Mouse (Mus musculus): Measurements from ENCODE around the gene Stoml2. TPM values are rescaled to one million over a fixed set of nuclear protein-coding genes. Genes with fewer than 3 reads are reported as not detected.

Gene Stoml2
- 100 to 1,000 TPM in 1 of 2 experiments, 10 to 100 TPM in 1; 94.7 to 103 TPM for total RNA-seq (2021)
- long read RNA-seq, experiment 1, transcript Stoml2-201 (10 exons, 1,874 nt), result major isoform, 128 of 145 reads
- long read RNA-seq, experiment 1, partial matches to known transcripts, result 5 of 145 reads
- long read RNA-seq, experiment 1, other reads (novel, unspliced or antisense), result 12 of 145 reads
- long read RNA-seq, experiment 2, transcript Stoml2-201 (10 exons, 1,874 nt), result major isoform, 108 of 117 reads
- long read RNA-seq, experiment 2, partial matches to known transcripts, result 7 of 117 reads
- long read RNA-seq, experiment 2, other reads (novel, unspliced or antisense), result 1 of 117 reads

DNA sequence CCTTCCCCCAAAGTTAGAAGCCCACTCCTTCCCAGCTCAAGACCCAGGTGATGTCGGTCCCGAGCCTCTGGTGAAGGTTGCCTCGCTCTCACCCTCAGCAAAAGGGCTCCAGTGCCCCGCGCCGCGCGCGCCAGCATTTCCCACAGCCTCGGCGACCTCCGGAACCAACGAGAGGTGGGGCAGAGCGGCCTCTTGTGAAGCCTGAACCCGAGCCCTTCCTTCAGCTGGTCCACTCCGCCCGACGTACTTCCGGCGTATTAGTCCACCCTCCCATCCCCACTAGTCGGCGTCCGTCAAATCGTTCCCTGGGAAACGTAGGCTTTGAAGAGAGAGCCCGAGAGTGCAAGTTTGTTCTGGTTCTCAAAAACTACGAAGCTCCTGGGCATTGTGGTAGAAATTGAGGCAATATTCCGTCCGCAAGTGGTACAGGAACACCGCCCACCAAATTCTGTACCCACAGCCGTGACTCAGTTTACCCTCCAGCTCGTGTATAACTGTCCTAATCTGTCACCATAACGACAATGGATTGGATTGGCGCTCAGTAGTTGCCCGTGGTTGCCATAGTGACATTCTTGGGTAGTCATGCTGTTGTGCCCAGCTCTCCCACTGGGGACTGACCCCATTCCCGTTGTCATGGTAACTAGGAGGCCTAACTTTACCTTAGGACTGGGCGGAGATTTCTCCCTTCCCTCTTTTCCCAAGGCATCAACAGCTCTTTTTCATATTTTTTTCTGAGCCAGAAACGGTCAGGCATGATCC, at the start of gene Stoml2:
Gene Stoml2 (minus strand): TSS at position 474 of the 759 bp plus-strand sequence.
- DNase-seq (ENCODE audit: low spot score in 2 of 2), result peak; percentile 77 to 91

DNA sequence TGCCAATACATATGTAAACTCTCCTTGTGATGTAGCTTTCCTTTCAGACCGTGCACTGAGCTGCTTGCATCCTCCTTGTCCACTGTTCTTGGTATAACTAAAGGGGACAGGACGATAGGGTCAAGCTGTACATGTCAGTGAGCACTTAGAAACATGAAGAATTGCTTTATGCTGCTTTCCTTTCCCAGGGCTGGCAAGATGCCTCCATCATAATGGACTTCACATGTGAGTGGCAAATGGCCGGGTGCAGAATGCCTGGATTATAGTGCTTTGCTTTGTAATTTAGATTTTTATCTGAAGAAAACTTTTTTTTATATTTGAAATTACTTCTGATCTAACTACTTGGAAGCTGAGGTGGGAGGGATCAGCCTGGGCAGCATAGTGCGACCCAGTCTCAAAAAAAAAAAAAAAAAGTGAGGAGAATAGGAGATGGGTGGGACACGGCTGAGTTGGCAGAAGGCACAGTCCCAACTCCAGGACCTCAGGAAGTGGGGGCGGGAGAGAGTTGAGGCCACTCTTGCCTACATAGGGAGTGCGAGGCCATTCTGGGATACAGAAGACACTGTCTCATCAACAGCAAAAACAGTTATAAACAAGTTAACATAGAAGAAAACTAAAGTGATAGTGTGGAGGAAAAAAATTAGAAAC, 46.7 kb upstream of the Stoml2 start:
- DNase-seq (ENCODE audit: low spot score in 2 of 2), result peak in 1 of 2 experiments; percentile 15

DNA sequence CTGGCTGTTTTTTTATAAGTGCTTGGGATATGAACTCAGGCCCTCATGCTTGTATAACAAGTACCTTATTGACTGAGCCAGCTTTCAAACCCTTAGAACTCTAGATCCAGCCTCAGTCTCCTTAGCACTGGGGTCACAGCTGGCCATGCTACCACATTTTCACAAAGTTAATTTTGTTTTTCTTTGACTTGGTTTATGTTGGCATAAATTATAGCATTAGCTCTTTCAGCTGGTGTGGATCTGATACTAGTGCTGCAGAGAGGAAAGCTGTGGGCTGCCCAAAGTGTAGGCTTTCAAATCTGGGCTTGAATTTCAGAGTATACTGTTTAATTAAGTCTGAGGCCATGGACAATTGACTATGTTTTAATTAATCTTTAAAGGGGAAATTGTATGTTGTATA, 43.4 kb upstream of the Stoml2 start:
- DNase-seq (ENCODE audit: low spot score in 2 of 2), result no peak

DNA sequence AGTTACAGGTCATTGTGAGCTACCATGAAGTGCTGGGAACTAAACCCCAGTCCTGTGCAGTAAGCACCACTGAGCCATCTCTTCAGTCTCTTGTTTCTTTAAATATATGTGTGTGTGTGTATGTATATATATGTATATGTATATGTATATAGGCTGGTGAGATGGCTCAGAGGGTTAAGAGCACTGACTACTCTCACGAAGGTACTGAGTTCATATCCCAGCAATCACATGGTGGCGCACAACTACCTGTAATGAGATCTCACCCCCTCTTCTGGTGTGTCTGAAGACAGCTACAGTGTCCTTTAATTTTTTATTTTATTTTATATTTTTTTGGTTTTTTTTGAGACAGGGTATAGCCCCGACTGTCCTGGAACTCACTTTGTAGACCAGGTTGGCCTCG, 34.0 kb upstream of the Stoml2 start:
- no peak for DNase-seq (ENCODE audit: low spot score in 2 of 2)

DNA sequence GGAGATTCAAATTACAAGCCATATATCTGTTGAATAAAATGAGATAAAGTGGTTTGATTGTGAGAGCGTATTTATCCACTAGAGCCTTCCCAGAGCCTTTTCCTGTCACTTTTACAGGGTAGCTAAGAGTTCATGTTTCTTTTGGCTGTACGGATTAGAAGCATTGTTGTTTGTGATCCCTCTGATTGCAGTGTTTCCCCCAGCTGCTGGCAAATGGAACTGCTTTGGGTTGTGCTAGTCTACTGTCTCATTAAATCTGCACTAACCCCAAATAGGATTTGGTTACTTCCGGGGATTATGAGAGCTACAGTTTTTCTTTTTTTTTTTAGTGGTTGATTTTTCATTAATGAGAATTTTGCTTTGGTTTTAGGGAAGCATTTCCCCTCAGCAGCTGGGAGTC, 28.8 kb upstream of the Stoml2 start:
- no peak for DNase-seq (ENCODE audit: low spot score in 2 of 2)

DNA sequence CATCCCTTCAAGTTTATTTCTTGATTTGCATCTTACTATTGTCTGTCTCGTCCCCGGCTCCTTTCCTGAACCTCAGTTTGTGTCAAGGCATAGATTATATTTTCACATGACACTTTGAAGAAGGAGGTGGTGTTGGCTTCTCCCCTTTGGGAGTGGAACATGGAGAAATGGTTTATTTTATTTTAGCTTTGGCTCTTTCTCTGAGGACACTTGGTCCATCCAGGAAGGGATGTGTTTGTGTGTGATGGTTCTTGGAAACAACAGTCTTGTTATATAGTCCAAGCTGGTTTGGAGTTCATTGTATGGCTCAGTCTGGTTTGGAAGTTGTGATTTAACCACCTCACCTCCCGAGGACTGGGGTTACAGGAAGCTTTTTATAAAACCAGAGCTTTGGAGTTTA, 28.2 kb upstream of the Stoml2 start:
- DNase-seq (ENCODE audit: low spot score in 2 of 2), result no peak

DNA sequence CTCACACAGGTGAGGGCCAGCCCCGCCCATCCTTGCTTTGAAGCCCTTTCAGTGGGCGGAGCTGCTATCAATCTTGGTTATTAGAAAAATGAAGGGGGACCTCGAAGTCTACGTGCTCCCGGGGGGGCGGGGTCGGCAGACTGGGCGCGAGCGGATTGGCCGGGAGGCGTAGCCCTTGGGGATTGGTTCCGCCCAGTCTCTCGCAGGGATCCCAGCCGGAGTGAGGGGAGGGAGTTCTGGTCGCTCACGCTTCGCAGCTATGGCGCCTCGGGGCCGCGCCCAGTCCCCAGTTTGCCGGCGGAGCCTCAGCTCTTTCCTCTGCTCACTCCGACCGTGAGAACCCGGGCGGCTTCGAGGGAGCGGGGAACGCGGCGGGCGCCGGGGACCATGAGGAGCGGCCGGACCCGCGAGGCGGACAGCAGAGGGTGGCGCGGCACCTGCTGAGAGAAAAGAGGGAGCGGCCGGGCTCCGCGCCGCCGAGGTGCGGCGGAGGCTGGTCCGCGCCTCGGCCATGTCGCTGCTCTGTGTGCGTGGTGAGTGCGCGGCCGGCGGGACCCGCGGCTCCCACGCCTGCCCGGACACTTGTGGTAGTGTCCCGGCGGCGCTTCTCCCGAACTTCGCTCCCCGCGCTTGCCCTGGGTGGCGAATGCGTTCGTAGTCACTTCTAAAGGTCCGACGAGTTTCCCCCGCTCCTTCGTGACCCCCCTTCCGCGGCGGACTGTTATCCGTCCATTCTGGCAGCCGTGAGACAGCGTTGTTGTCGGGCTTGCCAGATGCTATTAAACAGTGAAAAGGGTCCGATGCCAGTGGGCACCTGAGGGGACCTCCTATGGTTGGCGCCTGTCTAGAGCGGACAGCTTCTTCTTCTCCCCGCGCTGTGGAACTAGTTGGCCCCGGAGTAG, 27.5 kb upstream of the Stoml2 start, which contains the start of gene Unc13b:
Gene Unc13b (plus strand): TSS at position 201 of the 902 bp plus-strand sequence.
- peak; percentile 56 to 78 for DNase-seq (ENCODE audit: low spot score in 2 of 2)

DNA sequence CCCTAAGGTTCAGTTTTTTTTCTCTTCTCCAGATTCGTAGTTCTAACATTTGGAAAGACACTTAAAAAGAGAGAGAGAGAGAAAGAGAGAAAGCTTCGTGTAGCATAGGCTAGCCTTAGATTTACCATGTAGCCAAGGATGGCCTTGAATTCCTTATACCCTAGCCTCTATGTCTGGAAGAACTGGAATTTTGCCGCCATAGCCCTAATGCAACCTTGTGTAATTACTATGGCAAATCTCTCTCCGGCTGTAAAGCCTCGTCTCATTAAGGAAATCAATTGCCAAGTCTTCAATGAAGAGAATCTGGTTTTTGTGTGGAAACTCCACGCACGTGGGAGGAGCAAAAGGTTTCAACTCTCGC, 26.9 kb upstream of the Stoml2 start:
- no peak for DNase-seq (ENCODE audit: low spot score in 2 of 2)

DNA sequence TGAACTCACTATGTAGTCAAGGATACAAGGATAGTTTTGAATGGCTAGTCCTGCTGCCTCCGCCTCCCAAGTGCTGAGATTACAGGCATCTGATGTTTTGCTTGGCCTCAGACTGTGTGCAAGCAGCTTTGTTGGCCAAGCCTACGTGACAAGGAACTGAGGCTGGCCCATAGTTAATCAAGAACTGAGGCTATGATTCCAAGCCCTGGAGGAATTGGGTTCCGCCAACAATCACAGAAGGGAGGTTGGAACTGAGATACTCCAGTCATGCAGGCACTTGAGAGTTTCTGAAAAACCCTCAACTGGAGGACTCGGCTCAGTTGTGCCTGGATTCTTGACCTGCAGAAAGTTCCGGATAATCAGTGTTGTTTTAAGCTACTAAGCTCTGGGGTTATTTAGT, 26.1 kb upstream of the Stoml2 start:
- no peak for DNase-seq (ENCODE audit: low spot score in 2 of 2)

DNA sequence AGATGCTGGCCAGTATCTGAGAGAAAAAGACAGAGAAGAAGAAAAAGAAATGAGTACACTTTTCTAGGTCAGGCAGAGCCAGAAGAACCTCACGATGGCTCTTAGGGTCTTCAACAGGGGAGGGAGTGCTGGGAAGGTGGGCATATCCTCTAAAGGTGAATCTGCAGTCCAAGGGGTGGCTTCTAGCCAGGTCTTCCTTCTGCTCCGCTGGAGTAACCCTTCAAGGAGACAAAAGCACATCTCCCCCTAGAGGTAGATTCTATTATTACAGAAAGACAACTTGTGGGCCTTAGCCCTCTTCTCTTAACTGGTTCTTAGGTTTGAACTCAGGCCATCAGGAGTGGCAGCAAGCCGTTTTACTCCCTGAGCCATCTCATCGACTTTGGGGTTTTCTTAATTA, 21.1 kb upstream of the Stoml2 start:
- DNase-seq (ENCODE audit: low spot score in 2 of 2), result peak in 1 of 2 experiments; percentile 41

DNA sequence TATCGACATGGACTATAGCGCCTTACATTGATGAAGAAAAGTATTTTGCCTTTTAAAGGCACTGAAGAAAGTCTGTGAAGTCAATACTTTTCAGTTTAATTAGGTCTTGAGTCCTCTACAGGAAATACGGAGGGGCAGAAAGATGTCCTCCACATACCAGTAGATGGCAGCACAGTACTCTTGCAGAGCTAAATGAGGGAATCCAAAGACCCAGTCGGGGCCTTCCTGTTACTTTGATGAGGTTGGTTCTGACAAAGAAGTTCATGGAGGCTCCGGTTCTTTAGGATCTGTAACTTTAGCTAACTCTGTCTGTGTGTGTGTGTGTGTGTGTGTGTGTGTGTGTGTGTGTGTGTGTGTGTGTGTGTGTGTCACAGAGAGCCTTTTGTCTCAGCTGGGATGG, 15.7 kb upstream of the Stoml2 start:
- DNase-seq (ENCODE audit: low spot score in 2 of 2), result peak in 1 of 2 experiments; percentile 70

DNA sequence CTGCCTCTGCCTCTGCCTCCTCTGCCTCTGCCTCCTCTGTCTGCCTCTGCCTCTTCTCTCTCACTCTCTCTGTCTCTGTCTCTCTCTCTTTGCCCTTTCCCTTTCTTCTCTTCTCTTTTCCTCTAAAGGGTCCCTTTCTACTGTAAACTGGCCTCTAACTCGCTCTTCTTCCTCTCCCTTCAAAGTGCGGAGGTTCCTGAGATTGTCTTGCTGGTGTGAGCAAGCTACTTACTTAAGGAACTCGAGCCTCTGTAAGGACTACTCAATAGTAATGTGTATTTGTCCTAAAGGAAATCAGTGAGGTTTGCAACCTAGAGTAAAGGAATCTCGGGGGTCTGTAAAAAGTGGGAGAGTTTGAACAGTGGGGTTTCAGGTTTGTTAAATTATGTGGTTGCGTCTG, 15.1 kb upstream of the Stoml2 start:
- no peak for DNase-seq (ENCODE audit: low spot score in 2 of 2)

DNA sequence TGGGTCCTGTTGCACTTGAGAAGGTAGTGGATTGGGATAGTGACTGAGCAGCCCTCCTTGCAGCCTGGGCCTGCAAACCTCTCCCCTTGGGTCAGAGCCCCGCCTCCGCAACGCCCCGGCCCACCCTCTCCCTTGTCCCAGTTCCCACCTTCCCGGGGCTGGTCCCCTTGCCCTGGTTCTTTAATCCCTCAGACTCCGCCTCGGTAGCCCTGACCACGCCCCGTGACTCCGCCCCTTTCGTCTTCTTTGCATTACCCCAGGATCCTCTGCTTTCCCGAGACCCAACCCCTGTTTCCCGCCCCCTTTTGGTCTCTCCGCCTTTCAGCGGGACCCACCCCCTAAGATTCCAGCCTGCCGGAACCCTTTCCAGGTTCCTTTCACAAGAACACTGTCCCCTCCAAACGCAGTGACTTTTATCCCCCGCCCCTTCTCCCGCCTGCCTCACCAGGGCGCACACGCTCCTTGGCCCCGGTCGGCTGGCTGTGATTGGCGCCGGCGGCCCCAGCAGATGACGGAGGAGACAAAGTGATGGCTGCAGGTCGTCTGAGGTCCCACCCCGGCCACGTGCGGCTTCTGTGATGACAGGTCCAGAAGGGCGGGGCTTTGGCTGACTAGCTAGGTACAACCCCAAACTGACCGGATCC, 14.3 kb upstream of the Stoml2 start, which contains the start of gene Fam214b:
Gene Fam214b (minus strand): TSS at position 562 of the 644 bp plus-strand sequence.
- DNase-seq (ENCODE audit: low spot score in 2 of 2), result peak; percentile 94 to 98

DNA sequence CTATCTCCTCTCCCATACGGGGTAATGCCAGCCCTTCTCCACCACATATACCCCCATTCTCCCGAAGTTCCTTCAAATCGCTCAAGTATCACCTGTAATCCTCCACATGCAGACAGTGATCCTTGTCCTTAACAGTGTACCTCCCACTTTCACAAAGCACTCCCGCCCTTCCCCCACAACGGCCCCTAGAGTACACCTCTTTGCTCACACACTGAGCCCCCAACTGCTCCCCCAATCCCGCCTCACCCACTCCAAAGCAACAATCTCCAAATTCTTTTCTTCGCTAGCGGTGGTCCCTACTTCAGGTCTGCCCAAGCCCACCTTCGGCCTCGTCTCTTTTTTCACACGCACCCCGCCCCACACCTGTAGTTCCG, 13.8 kb upstream of the Stoml2 start:
- DNase-seq (ENCODE audit: low spot score in 2 of 2), result no peak

DNA sequence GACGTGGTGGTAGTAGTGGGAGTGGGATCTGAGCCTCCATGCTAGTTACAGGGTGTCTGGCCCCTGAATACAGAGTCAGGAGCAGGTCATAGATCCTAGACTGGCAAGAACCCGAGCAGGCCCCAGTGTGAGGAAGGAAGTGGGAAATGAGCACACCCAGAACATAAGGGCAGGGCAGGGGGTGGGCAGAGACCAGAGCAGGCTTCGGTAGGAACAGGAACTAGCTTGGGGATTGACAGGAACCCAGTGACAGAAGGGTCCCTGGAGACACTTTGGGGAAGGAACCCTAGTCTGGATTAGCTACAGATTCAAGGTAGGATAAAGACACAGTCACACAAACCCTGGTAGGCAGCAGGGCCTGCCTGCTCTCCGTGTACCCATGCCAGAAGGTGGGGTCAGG, 13.2 kb upstream of the Stoml2 start:
- DNase-seq (ENCODE audit: low spot score in 2 of 2), result no peak

DNA sequence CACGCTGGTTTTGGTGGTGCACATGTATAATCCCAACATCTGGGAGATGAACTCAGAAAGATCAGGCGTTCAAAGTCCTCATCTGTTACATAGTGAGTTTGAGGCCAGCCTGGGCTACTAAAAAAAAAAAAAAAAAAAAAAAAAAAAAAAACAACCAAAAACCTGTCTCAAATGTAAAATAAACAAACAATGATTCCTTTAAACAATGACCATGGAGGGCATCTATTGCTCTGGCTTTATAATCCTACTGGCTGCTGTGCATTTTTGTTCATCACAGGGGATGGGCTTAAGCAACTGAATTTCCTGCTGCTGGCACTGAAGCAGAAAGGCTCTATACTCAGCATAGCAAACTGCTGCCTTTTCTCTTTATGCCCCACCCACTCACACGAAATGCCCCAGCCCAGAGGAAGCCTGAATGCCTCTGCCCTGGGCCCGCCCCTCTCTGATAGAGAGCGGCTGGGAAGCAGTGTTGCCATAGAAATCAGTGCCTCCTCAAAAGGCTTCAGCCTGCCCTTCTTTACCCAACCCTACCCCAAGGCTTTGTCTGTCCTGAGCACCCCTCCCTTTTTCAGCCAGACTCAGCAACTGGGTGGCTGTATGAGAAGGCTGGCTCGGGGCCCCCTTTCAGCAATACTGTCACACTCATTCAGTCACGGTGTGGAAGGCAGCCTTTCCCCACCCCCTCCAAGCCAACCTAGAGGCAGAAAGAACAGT, 12.3 kb upstream of the Stoml2 start:
- peak in 1 of 2 experiments; percentile 53 for DNase-seq (ENCODE audit: low spot score in 2 of 2)

DNA sequence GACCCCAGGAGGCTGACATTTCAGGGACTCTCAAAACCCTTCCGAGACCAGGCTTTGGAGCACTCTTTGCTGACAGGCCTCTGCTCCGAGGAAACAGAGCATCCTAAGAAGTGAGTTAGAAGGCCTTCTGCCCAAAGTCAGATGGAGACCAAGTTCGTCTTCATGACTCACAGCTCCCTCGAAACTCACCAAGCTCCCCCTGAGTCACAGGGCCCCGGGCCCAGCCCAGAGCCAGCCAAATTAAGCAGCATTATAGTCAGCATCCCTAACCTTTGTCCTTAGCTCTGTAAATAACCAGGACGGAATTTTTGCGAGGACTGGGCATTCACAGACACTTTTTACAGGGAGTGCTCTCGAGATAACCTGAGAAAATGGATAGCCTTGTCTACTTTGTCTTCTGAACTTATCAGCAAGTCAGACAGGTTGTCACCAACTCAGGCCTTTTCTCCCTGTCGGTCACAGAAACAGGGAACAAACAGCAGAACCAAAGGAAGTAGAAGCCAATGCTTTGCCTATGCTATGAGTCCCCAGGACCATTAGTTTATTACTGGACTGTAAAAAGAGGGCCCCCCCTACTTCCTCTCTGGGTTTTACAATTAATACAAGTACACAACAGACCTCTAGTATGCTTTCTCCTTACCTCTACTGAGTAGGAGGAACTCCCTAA, 9.5 kb upstream of the Stoml2 start:
- DNase-seq (ENCODE audit: low spot score in 2 of 2), result no peak

DNA sequence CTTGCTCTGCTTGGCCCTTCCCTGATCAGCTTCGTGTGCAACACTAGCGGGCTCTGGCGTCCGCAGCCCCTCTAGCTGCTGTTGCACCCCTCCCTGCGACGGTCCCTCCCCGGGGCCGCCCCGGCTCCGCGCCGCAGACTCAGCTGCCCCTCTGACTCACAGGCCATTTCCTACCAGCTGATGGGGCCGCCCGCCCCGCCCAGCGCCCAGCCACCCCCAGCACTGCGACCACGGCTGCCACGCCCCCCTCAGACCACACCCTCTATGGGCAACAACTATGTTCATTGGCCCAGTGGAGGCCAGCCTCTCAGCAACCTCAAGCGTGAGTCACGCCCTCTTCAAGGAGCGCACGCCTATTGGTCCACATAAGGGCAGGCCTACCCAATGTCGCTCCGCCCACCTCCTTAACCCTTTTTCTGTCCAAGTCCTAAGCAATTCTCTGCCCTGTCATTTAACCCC, 8.6 kb upstream of the Stoml2 start:
- DNase-seq (ENCODE audit: low spot score in 2 of 2), result peak; percentile 94 to 97

DNA sequence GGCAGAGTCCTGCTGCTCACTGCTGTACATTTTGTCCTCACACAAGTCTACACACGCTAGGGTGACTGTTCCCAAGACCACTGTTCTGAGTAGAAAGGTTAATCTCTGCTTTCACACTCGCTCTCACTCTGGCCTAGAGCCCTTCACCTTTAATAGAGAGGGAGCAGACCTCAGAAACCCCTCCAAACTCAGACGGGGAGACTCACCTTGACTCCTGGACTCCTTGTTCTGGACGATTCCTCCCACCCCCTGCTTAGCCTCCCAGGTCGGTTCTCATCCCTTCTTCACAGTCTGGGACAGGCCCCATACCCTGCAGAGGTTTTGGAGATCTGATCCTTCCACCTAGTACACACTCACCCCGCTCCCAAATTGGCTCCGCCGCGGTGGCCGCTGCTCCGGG, 8.1 kb upstream of the Stoml2 start:
- no peak for DNase-seq (ENCODE audit: low spot score in 2 of 2)
